9 mouse cellular contexts compared by ENCODE assay signal in genomic region chr9:53973929-53974327, GRCm38 (mm10). TPM values are rescaled to one million over a fixed set of nuclear protein-coding genes. Genes with fewer than 3 reads are reported as not detected.
DNase-seq lines count a peak whose midpoint lies in the region; ATAC-seq and TF ChIP-seq lines count a peak whose summit lies in the region.
"Had no signal": no experiment of that assay in that cellular context is flagged by ENCODE, and none has a peak within 500 bp of the region (broad histone marks: within the 10 kb centered on the region; RNA-seq: fewer than 3 reads in every experiment).

No protein-coding gene starts in this region.

- peak; percentile 31 for DNase-seq in layer of hippocampus, adult 11-12 months (ENCODE audit: low spot score)
- no peak for DNase-seq in layer of hippocampus, adult 9-10 months (ENCODE audit: low spot score)
- DNase-seq in embryonic facial prominence, embryonic 10.5 days (ENCODE audit: low spot score): no peak
- DNase-seq in hindbrain, postnatal 0 days (ENCODE audit: low spot score): peak; percentile 37
- DNase-seq in c-Kit-positive CD71-positive TER-119-positive erythroid progenitor cells, embryonic 14.5 days (ENCODE audit: low spot score): no peak
- DNase-seq in lung, postnatal 0 days (ENCODE audit: low spot score): no peak

- H3K4me3 ChIP-seq in embryonic facial prominence, embryonic 10.5 days: peak overlapping the region; percentile 76
- H3K4me3 ChIP-seq in hindbrain, postnatal 0 days (ENCODE audit: low read length): peak overlapping the region; percentile 72
- peak overlapping the region; percentile 85 for H3K4me3 ChIP-seq in midbrain, embryonic 16.5 days (ENCODE audit: low read depth, low read length)
- no peak overlapping the region for H3K4me3 ChIP-seq in lung, postnatal 0 days (ENCODE audit: low read depth, low read length)
- no peak overlapping the region; the same call in 1 of the 2 replicates for H3K4me3 ChIP-seq in heart, embryonic 11.5 days (ENCODE audit: low read depth, low read length)

- TF ChIP-seq CTCF in hindbrain, postnatal 0 days (IDR thresholded peaks at IDR 0.05; ENCODE audit: low read depth): no peak
- no peak for TF ChIP-seq CTCF in lung, postnatal 0 days (IDR thresholded peaks at IDR 0.05)

- WGBS in embryonic facial prominence, embryonic 10.5 days: 22% methylated on average over 13 of the region's 13 CpGs
- WGBS in hindbrain, postnatal 0 days: 8% methylated on average over 13 of the region's 13 CpGs
- 11% methylated on average over 13 of the region's 13 CpGs for WGBS in midbrain, embryonic 16.5 days
- 26% methylated on average over 13 of the region's 13 CpGs for WGBS in lung, postnatal 0 days
- WGBS in heart, embryonic 11.5 days (ENCODE audit: insufficient replicate concordance): 27% methylated on average over 13 of the region's 13 CpGs

- no peaks in the 10 kb centered on the region for H3K9me3 ChIP-seq in embryonic facial prominence, embryonic 10.5 days
- no peaks in the 10 kb centered on the region for H3K9me3 ChIP-seq in hindbrain, postnatal 0 days (ENCODE audit: low read length)
- H3K9me3 ChIP-seq in midbrain, embryonic 16.5 days (replicated peaks; ENCODE audit: control insufficient read depth, low read length, poor library complexity, severe bottlenecking): no peaks in the 10 kb centered on the region
- no peaks in the 10 kb centered on the region for H3K9me3 ChIP-seq in lung, postnatal 0 days (ENCODE audit: low read length)
- no peaks in the 10 kb centered on the region for H3K9me3 ChIP-seq in heart, embryonic 11.5 days (replicated peaks; ENCODE audit: control insufficient read depth, low read length)

- peaks cover 24% of the 10 kb centered on the region for H3K4me1 ChIP-seq in embryonic facial prominence, embryonic 10.5 days
- no peaks in the 10 kb centered on the region for H3K4me1 ChIP-seq in hindbrain, postnatal 0 days (ENCODE audit: insufficient read depth, low read length)
- peaks cover 11% of the 10 kb centered on the region for H3K4me1 ChIP-seq in midbrain, embryonic 16.5 days (ENCODE audit: control insufficient read depth, insufficient read depth, low read length)
- H3K4me1 ChIP-seq in lung, postnatal 0 days (ENCODE audit: insufficient read depth, low read depth, low read length): no peaks in the 10 kb centered on the region; the same call in 1 of the 2 replicates
- H3K4me1 ChIP-seq in heart, embryonic 11.5 days (ENCODE audit: control insufficient read depth, insufficient read depth, low read length): peaks cover 6% of the 10 kb centered on the region; the same call in 1 of the 2 replicates

- TF ChIP-seq EP300 in lung, postnatal 0 days (IDR thresholded peaks at IDR 0.05): no peak

- H3K27ac ChIP-seq in embryonic facial prominence, embryonic 10.5 days (replicated peaks): no peak overlapping the region
- peak overlapping the region; percentile 91 for H3K27ac ChIP-seq in hindbrain, postnatal 0 days
- peak overlapping the region; percentile 93 for H3K27ac ChIP-seq in midbrain, embryonic 16.5 days (ENCODE audit: low read length)
- H3K27ac ChIP-seq in lung, postnatal 0 days (ENCODE audit: low read length): no peak overlapping the region
- H3K27ac ChIP-seq in heart, embryonic 11.5 days (ENCODE audit: low read depth, low read length): no peak overlapping the region

- H3K36me3 ChIP-seq in embryonic facial prominence, embryonic 10.5 days (replicated peaks): no peaks in the 10 kb centered on the region
- H3K36me3 ChIP-seq in hindbrain, postnatal 0 days (ENCODE audit: insufficient read depth, low read length): no peaks in the 10 kb centered on the region
- no peaks in the 10 kb centered on the region for H3K36me3 ChIP-seq in midbrain, embryonic 16.5 days (ENCODE audit: control insufficient read depth, insufficient read depth, low read length)
- no peaks in the 10 kb centered on the region for H3K36me3 ChIP-seq in lung, postnatal 0 days (ENCODE audit: insufficient read depth, low read length)
- no peaks in the 10 kb centered on the region for H3K36me3 ChIP-seq in heart, embryonic 11.5 days (ENCODE audit: control insufficient read depth, insufficient read depth, low read length)

- peak overlapping the region; percentile 78 for H3K9ac ChIP-seq in hindbrain, postnatal 0 days (replicated peaks; ENCODE audit: low read length)
- H3K9ac ChIP-seq in midbrain, embryonic 16.5 days (ENCODE audit: low read depth, low read length): peak overlapping the region; percentile 94
- no peak overlapping the region for H3K9ac ChIP-seq in lung, postnatal 0 days (replicated peaks; ENCODE audit: low read depth)
- no peak overlapping the region for H3K9ac ChIP-seq in heart, embryonic 11.5 days (ENCODE audit: low read depth, low read length)

- H3K4me2 ChIP-seq in hindbrain, postnatal 0 days (ENCODE audit: low read depth, low read length): peak overlapping the region; percentile 89
- peak overlapping the region; percentile 78 for H3K4me2 ChIP-seq in midbrain, embryonic 16.5 days (ENCODE audit: low read length)
- H3K4me2 ChIP-seq in lung, postnatal 0 days (replicated peaks; ENCODE audit: low read depth, low read length): no peak overlapping the region
- no peak overlapping the region; the same call in 1 of the 2 replicates for H3K4me2 ChIP-seq in heart, embryonic 11.5 days

- peak; percentile 39; the same call in 1 of the 2 replicates for ATAC-seq in hindbrain, postnatal 0 days
- peak; percentile 63 for ATAC-seq in midbrain, embryonic 16.5 days
- ATAC-seq in lung, postnatal 0 days: no peak
- no peak for ATAC-seq in heart, embryonic 11.5 days (replicated peaks; ENCODE audit: insufficient number of reproducible peaks, low FRiP score, low TSS enrichment)

- peaks cover 55% of the 10 kb centered on the region for H3K27me3 ChIP-seq in embryonic facial prominence, embryonic 10.5 days (replicated peaks; ENCODE audit: low read depth, poor library complexity, severe bottlenecking)
- H3K27me3 ChIP-seq in hindbrain, postnatal 0 days (ENCODE audit: insufficient read depth, low read length): no peaks in the 10 kb centered on the region
- no peaks in the 10 kb centered on the region; the same call in 1 of the 2 replicates for H3K27me3 ChIP-seq in midbrain, embryonic 16.5 days (ENCODE audit: control insufficient read depth, insufficient read depth, low read depth, low read length)
- H3K27me3 ChIP-seq in lung, postnatal 0 days (replicated peaks; ENCODE audit: insufficient read depth, low read length): peaks cover 21% of the 10 kb centered on the region
- H3K27me3 ChIP-seq in heart, embryonic 11.5 days (ENCODE audit: control insufficient read depth, insufficient read depth, low read length): peaks cover 32% of the 10 kb centered on the region

RNA-seq across cellular contexts. Expression of gene Elmod1, which starts 1.2 kb away (rescaled TPM):
- polyA plus RNA-seq in embryonic facial prominence, embryonic 10.5 days (2016; fragmentation: Nextera tagmentation; extraction: Ambion mirVana): 0.87 and 0.93 TPM in 2 replicates
- total RNA-seq in hindbrain, postnatal 0 days (2014; rRNA removed): 67.3 and 80.5 TPM in 2 replicates
- 22.0 and 25.0 TPM in 2 replicates for polyA plus RNA-seq in hindbrain, postnatal 0 days (2015; fragmentation: Nextera tagmentation; extraction: Ambion mirVana)
- polyA plus RNA-seq in midbrain, embryonic 16.5 days (2015; fragmentation: Nextera tagmentation; extraction: Ambion mirVana): 19.3 and 19.4 TPM in 2 replicates
- 1.2 and 1.8 TPM in 2 replicates for polyA plus RNA-seq in lung, postnatal 0 days (2015; fragmentation: Nextera tagmentation; extraction: Ambion mirVana)
- polyA plus RNA-seq in heart, embryonic 11.5 days (2014; fragmentation: Nextera tagmentation; extraction: Ambion mirVana): not detected in 2 replicates
- total RNA-seq: MEL had no signal

Comparison
In these comparisons a context has a peak if more than half of its experiments do, and no peak if none do; other contexts are left out.
1. DNase-seq: peak in layer of hippocampus, adult 11-12 months (single experiment) and hindbrain, postnatal 0 days (single experiment); none in layer of hippocampus, adult 9-10 months (single experiment), embryonic facial prominence, embryonic 10.5 days (single experiment), c-Kit-positive CD71-positive TER-119-positive erythroid progenitor cells, embryonic 14.5 days (single experiment) and lung, postnatal 0 days (single experiment).
2. H3K27ac ChIP-seq: peak in hindbrain, postnatal 0 days (single experiment) and midbrain, embryonic 16.5 days (single experiment); none in embryonic facial prominence, embryonic 10.5 days (single experiment), lung, postnatal 0 days (single experiment) and heart, embryonic 11.5 days (single experiment).
3. H3K4me3 ChIP-seq: peak in embryonic facial prominence, embryonic 10.5 days (single experiment), hindbrain, postnatal 0 days (single experiment) and midbrain, embryonic 16.5 days (single experiment); none in lung, postnatal 0 days (single experiment) and heart, embryonic 11.5 days (single experiment).
4. ATAC-seq: peak in hindbrain, postnatal 0 days (single experiment) and midbrain, embryonic 16.5 days (single experiment); none in lung, postnatal 0 days (single experiment) and heart, embryonic 11.5 days (single experiment).
5. H3K4me2 ChIP-seq: peak in hindbrain, postnatal 0 days (single experiment) and midbrain, embryonic 16.5 days (single experiment); none in lung, postnatal 0 days (single experiment) and heart, embryonic 11.5 days (single experiment).
6. H3K9ac ChIP-seq: peak in hindbrain, postnatal 0 days (single experiment) and midbrain, embryonic 16.5 days (single experiment); none in lung, postnatal 0 days (single experiment) and heart, embryonic 11.5 days (single experiment).